Mouse (Mus musculus) C2C12 (cell line): ENCODE measurements around the gene Slc38a9. TPM values are rescaled to one million over a fixed set of nuclear protein-coding genes. Genes with fewer than 3 reads are reported as not detected.

Experiments
- H3K27me3 ChIP-seq: one replicate; pipeline ENCODE4 v1.6.1; 2011; ENCODE audit not compliant: control insufficient read depth, insufficient read depth, insufficient read length
- H3K36me3 ChIP-seq: one replicate; pipeline ENCODE4 v1.6.1; 2011; ENCODE audit not compliant: control insufficient read depth, insufficient read depth
- H3K4me3 ChIP-seq: one replicate; pipeline ENCODE4 v1.5.1; 2011; ENCODE audit warnings: mild to moderate bottlenecking, control low read depth; ENCODE audit not compliant: poor library complexity, insufficient read depth, severe bottlenecking
- H3K79me2 ChIP-seq: one replicate; pipeline ENCODE4 v1.6.1; 2011; ENCODE audit not compliant: control insufficient read depth, insufficient read depth
- H3K79me3 ChIP-seq: one replicate; pipeline ENCODE4 v1.6.1; 2011; ENCODE audit warnings: low read depth, control low read depth
- H3ac ChIP-seq: one replicate; pipeline ENCODE3; 2011; ENCODE audit warnings: low read depth; ENCODE audit not compliant: control insufficient read depth, insufficient read length
- CEBPB ChIP-seq: IDR thresholded peaks from one replicate; pipeline ENCODE4 v1.6.1; 2011; ENCODE audit warnings: low read depth, mild to moderate bottlenecking, control low read depth, moderate library complexity
- CTCF ChIP-seq: IDR thresholded peaks from one replicate; pipeline ENCODE4 v1.5.1; 2011; ENCODE audit not compliant: control insufficient read depth, insufficient read depth, insufficient read length
- FOSL1 ChIP-seq: IDR thresholded peaks from one replicate; pipeline ENCODE4 v1.8.0; 2011; ENCODE audit warnings: mild to moderate bottlenecking, low read length; ENCODE audit not compliant: poor library complexity, insufficient read depth, severe bottlenecking
- MAX ChIP-seq: IDR thresholded peaks from one replicate; pipeline ENCODE4 v1.6.1; 2011; ENCODE audit warnings: mild to moderate bottlenecking, control low read depth
- MYOD1 ChIP-seq: IDR thresholded peaks from one replicate; pipeline ENCODE4 v1.6.1; 2011; ENCODE audit warnings: low read depth; ENCODE audit not compliant: control insufficient read depth, insufficient read length
- MYOG ChIP-seq: IDR thresholded peaks from one replicate; pipeline ENCODE4 v1.6.1; 2011; ENCODE audit not compliant: control insufficient read depth, insufficient read length; ENCODE audit errors: extremely low read depth
- USF1 ChIP-seq: IDR thresholded peaks from one replicate; pipeline ENCODE4 v1.6.1; 2011; ENCODE audit warnings: low read depth, mild to moderate bottlenecking, control low read depth, moderate library complexity
- polyA plus RNA-seq: library from polyadenylated mRNA; unstranded; fragments of >200 nt; fragmentation: generic; extraction: Trizol; gene quantifications from one replicate; pipeline ENCODE4 v1.2.1, GENCODE M21; 2012; ENCODE audit warnings: missing spikeins

The Slc38a9 gene
- polyA plus RNA-seq, 1 experiment, result 1.5 TPM

GRCm38 (mm10) chr13:112635174-112635837 lies 25.2 kb upstream of the Slc38a9 start:
- H3ac ChIP-seq, result no peak overlapping the region
- no peak for TF ChIP-seq MAX
- no peak for TF ChIP-seq FOSL1
- TF ChIP-seq MYOD1, result no peak
- TF ChIP-seq CTCF, result no peak
- no peak for TF ChIP-seq MYOG
- TF ChIP-seq USF1, result no peak
- no peak for TF ChIP-seq CEBPB
- no peaks in the 10 kb centered on the region for H3K79me3 ChIP-seq
- no peaks in the 10 kb centered on the region for H3K79me2 ChIP-seq
- no peaks in the 10 kb centered on the region for H3K36me3 ChIP-seq
- peaks cover 46% of the 10 kb centered on the region for H3K27me3 ChIP-seq
- no peak overlapping the region for H3K4me3 ChIP-seq

GRCm38 (mm10) chr13:112636498-112636897 lies 24.1 kb upstream of the Slc38a9 start:
- H3K79me2 ChIP-seq, result no peaks in the 10 kb centered on the region
- TF ChIP-seq FOSL1 (no peak), MAX (no peak), MYOG (no peak), MYOD1 (no peak), CTCF (no peak), USF1 (no peak), CEBPB (no peak)
- no peak overlapping the region for H3K4me3 ChIP-seq
- H3ac ChIP-seq, result no peak overlapping the region
- no peaks in the 10 kb centered on the region for H3K36me3 ChIP-seq
- H3K79me3 ChIP-seq, result no peaks in the 10 kb centered on the region
- H3K27me3 ChIP-seq, result peaks cover 37% of the 10 kb centered on the region

GRCm38 (mm10) chr13:112639111-112639510 lies 21.4 kb upstream of the Slc38a9 start:
- Histone ChIP-seq H3K36me3 (no peaks in the 10 kb centered on the region), H3K79me2 (no peaks in the 10 kb centered on the region), H3K4me3 (no peak overlapping the region), H3K27me3 (peaks cover 38% of the 10 kb centered on the region), H3K79me3 (no peaks in the 10 kb centered on the region), H3ac (no peak overlapping the region)
- TF ChIP-seq CEBPB, result no peak
- TF ChIP-seq CTCF, result no peak
- TF ChIP-seq MAX, result no peak
- TF ChIP-seq MYOG, result no peak
- TF ChIP-seq MYOD1, result no peak
- TF ChIP-seq FOSL1, result no peak
- TF ChIP-seq USF1, result no peak

DNA sequence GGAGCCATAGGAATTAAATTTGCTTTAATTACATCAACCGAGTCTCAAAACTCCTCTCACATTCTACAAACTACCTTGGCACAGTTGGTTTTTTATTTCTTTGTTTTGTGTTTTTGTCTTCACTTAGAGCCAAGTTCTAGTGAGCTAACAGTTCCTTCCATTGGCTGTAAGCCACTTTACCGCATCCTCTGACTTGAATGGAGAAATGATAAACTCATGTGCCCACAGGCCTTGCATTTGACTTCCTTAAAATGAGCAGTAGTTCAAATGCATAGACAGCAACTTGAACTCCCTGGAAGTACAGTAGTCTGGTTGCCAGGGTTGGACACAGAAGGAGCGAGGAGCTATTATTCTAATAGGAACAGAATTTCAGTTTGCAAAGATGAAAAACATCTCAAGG lies 17.7 kb upstream of the Slc38a9 start:
- TF ChIP-seq CTCF (no peak), USF1 (no peak), FOSL1 (no peak), CEBPB (no peak)
- H3K36me3 ChIP-seq, result no peaks in the 10 kb centered on the region
- no peaks in the 10 kb centered on the region for H3K79me3 ChIP-seq
- H3ac ChIP-seq, result no peak overlapping the region
- H3K27me3 ChIP-seq, result peaks cover 38% of the 10 kb centered on the region
- no peaks in the 10 kb centered on the region for H3K79me2 ChIP-seq
- H3K4me3 ChIP-seq, result no peak overlapping the region

DNA sequence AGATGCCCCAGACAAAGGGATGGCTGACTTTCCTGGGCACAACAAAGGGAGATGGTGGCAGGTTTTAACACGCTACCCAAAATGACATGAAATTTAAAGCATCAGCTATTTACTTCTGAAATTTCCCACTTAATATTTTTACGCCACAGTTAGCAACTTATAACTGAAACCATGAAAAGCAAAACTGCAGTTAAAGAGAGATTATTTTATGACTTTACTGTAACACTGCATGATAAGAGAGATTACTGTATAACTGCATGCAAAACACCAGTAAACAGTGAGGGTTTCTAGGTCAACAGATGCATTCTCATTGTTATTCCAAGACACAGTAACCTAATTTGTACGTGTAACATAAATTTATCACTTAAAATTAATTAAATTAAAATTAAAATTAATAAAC lies 15.6 kb upstream of the Slc38a9 start:
- Histone ChIP-seq H3K79me3 (no peaks in the 10 kb centered on the region), H3K27me3 (peaks cover 35% of the 10 kb centered on the region), H3K79me2 (no peaks in the 10 kb centered on the region), H3K36me3 (no peaks in the 10 kb centered on the region), H3ac (no peak overlapping the region), H3K4me3 (no peak overlapping the region)
- no peak for TF ChIP-seq MAX
- TF ChIP-seq MYOG, result no peak

DNA sequence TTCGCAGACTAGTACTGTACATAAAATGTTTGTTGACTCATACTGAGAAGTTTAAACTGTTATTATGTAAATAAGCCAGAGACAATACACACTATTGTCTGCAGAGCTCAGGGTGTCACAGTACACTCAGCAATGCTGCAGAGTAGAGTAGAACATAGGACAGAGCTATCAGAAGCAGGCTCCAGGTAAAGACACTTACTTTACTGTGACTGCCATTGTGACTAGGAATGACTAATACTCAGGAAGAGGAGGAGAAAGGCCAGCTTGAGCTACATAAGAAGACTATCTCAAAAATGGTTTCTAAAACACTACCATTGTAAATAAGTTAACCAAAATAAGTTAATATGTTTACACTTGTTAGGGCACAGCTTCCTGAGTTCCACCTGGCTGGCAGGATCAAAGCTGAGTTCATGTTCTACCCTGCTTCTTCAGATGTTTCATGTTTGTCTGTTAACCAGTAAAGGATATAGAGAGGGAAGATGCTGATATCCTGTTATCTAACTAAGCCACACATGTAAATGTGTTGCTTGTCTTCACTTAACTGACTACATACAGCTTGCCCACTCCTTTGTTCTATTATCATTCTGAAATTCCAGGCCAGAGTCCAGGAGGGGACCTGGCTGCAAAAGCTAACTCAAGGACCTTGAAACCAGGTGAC lies 14.9 kb upstream of the Slc38a9 start:
- TF ChIP-seq MYOG (no peak), FOSL1 (no peak), MAX (no peak), CEBPB (no peak), CTCF (no peak), MYOD1 (no peak), USF1 (no peak)
- Histone ChIP-seq H3K79me3 (no peaks in the 10 kb centered on the region), H3K4me3 (no peak overlapping the region), H3K36me3 (no peaks in the 10 kb centered on the region), H3K27me3 (peaks cover 35% of the 10 kb centered on the region), H3K79me2 (no peaks in the 10 kb centered on the region), H3ac (no peak overlapping the region)
